Mouse (Mus musculus): ENCODE results near the gene Pomgnt1. TPM values are rescaled to one million over a fixed set of nuclear protein-coding genes. Genes with fewer than 3 reads are reported as not detected.

Pomgnt1 gene
- polyA plus RNA-seq, 1 experiment from 2014 or later: 11.8 TPM

GRCm38 (mm10) chr4:116133126-116133525 lies 9.5 kb downstream of the Pomgnt1 start:
- no peak overlapping the region for H3K9ac ChIP-seq (ENCODE audit: low read depth, low read length)
- H3K27ac ChIP-seq (ENCODE audit: low read length): no peak overlapping the region
- no peaks in the 10 kb centered on the region; the same call in 1 of the 2 replicates for H3K4me1 ChIP-seq (ENCODE audit: control insufficient read depth, low read depth, low read length)
- H3K4me2 ChIP-seq (ENCODE audit: low read depth, low read length): no peak overlapping the region
- no peaks in the 10 kb centered on the region for H3K36me3 ChIP-seq (ENCODE audit: control insufficient read depth, insufficient read depth)
- no peaks in the 10 kb centered on the region for H3K9me3 ChIP-seq (replicated peaks; ENCODE audit: control insufficient read depth, low read length)
- H3K27me3 ChIP-seq (ENCODE audit: control insufficient read depth, insufficient read depth, low read depth, low read length): no peaks in the 10 kb centered on the region
- no peak for ATAC-seq (ENCODE audit: low read depth)
- 42% methylated on average over 4 of the region's 4 CpGs for WGBS (ENCODE audit: insufficient replicate concordance)
- no peak overlapping the region for H3K4me3 ChIP-seq (ENCODE audit: low read depth, low read length)

GRCm38 (mm10) chr4:116134990-116135389 lies 11.3 kb downstream of the Pomgnt1 start:
- no peak overlapping the region for H3K4me3 ChIP-seq (ENCODE audit: low read depth, low read length)
- H3K27ac ChIP-seq (ENCODE audit: low read length): no peak overlapping the region
- H3K9me3 ChIP-seq (replicated peaks; ENCODE audit: control insufficient read depth, low read length): no peaks in the 10 kb centered on the region
- no peak overlapping the region for H3K4me2 ChIP-seq (ENCODE audit: low read depth, low read length)
- no peak overlapping the region for H3K9ac ChIP-seq (ENCODE audit: low read depth, low read length)
- 32% methylated on average over 2 of the region's 2 CpGs for WGBS (ENCODE audit: insufficient replicate concordance)
- no peak for ATAC-seq (ENCODE audit: low read depth)
- H3K27me3 ChIP-seq (ENCODE audit: control insufficient read depth, insufficient read depth, low read depth, low read length): no peaks in the 10 kb centered on the region
- no peaks in the 10 kb centered on the region for H3K36me3 ChIP-seq (ENCODE audit: control insufficient read depth, insufficient read depth)
- H3K4me1 ChIP-seq (ENCODE audit: control insufficient read depth, low read depth, low read length): no peaks in the 10 kb centered on the region; the same call in 1 of the 2 replicates

GRCm38 (mm10) chr4:116137421-116137996 lies 13.9 kb downstream of the Pomgnt1 start:
- H3K27ac ChIP-seq (ENCODE audit: low read length): no peak overlapping the region
- H3K4me1 ChIP-seq (ENCODE audit: control insufficient read depth, low read depth, low read length): no peaks in the 10 kb centered on the region; the same call in 1 of the 2 replicates
- H3K9ac ChIP-seq (ENCODE audit: low read depth, low read length): no peak overlapping the region
- no peaks in the 10 kb centered on the region for H3K9me3 ChIP-seq (replicated peaks; ENCODE audit: control insufficient read depth, low read length)
- ATAC-seq (ENCODE audit: low read depth): no peak
- 53% methylated on average over 13 of the region's 13 CpGs for WGBS (ENCODE audit: insufficient replicate concordance)
- no peaks in the 10 kb centered on the region for H3K36me3 ChIP-seq (ENCODE audit: control insufficient read depth, insufficient read depth)
- H3K4me3 ChIP-seq (ENCODE audit: low read depth, low read length): no peak overlapping the region
- peaks cover 5% of the 10 kb centered on the region for H3K27me3 ChIP-seq (ENCODE audit: control insufficient read depth, insufficient read depth, low read depth, low read length)
- H3K4me2 ChIP-seq (ENCODE audit: low read depth, low read length): no peak overlapping the region

GRCm38 (mm10) chr4:116140801-116141574 lies 17.3 kb downstream of the Pomgnt1 start:
- H3K9me3 ChIP-seq (replicated peaks; ENCODE audit: control insufficient read depth, low read length): no peaks in the 10 kb centered on the region
- H3K4me2 ChIP-seq (ENCODE audit: low read depth, low read length): no peak overlapping the region
- H3K4me3 ChIP-seq (ENCODE audit: low read depth, low read length): no peak overlapping the region
- WGBS (ENCODE audit: insufficient replicate concordance): 61% methylated on average over 7 of the region's 7 CpGs
- H3K27me3 ChIP-seq (ENCODE audit: control insufficient read depth, insufficient read depth, low read depth, low read length): peaks cover 32% of the 10 kb centered on the region
- peaks cover 3% of the 10 kb centered on the region; the same call in 1 of the 2 replicates for H3K4me1 ChIP-seq (ENCODE audit: control insufficient read depth, low read depth, low read length)
- H3K9ac ChIP-seq (ENCODE audit: low read depth, low read length): no peak overlapping the region
- H3K36me3 ChIP-seq (ENCODE audit: control insufficient read depth, insufficient read depth): no peaks in the 10 kb centered on the region
- no peak overlapping the region for H3K27ac ChIP-seq (ENCODE audit: low read length)
- no peak for ATAC-seq (ENCODE audit: low read depth)

- Histone ChIP-seq H3K9me3 (replicated peaks; ENCODE audit: control insufficient read depth, low read length) (no peaks in the 10 kb centered on the region), H3K27ac (ENCODE audit: low read length) (no peak overlapping the region), H3K4me2 (ENCODE audit: low read depth, low read length) (no peak overlapping the region), H3K4me3 (ENCODE audit: low read depth, low read length) (no peak overlapping the region), H3K27me3 (ENCODE audit: control insufficient read depth, insufficient read depth, low read depth, low read length) (peaks cover 32% of the 10 kb centered on the region), H3K9ac (ENCODE audit: low read depth, low read length) (no peak overlapping the region), H3K36me3 (ENCODE audit: control insufficient read depth, insufficient read depth) (no peaks in the 10 kb centered on the region), H3K4me1 (ENCODE audit: control insufficient read depth, low read depth, low read length) (peaks cover 3% of the 10 kb centered on the region; the same call in 1 of the 2 replicates)
- 52% methylated on average over 1 of the region's 1 CpGs for WGBS (ENCODE audit: insufficient replicate concordance)
- ATAC-seq (ENCODE audit: low read depth): no peak
Observed at GRCm38 (mm10) chr4:116141736-116142135, 18.1 kb downstream of the Pomgnt1 start.

GRCm38 (mm10) chr4:116142269-116142668 lies 18.6 kb downstream of the Pomgnt1 start:
- Histone ChIP-seq H3K4me1 (ENCODE audit: control insufficient read depth, low read depth, low read length) (peaks cover 3% of the 10 kb centered on the region; the same call in 1 of the 2 replicates), H3K4me2 (ENCODE audit: low read depth, low read length) (no peak overlapping the region), H3K27me3 (ENCODE audit: control insufficient read depth, insufficient read depth, low read depth, low read length) (peaks cover 32% of the 10 kb centered on the region), H3K4me3 (ENCODE audit: low read depth, low read length) (no peak overlapping the region), H3K9me3 (replicated peaks; ENCODE audit: control insufficient read depth, low read length) (no peaks in the 10 kb centered on the region; the same call in 1 of the 2 replicates), H3K27ac (ENCODE audit: low read length) (no peak overlapping the region), H3K36me3 (ENCODE audit: control insufficient read depth, insufficient read depth) (no peaks in the 10 kb centered on the region), H3K9ac (ENCODE audit: low read depth, low read length) (no peak overlapping the region)
- ATAC-seq (ENCODE audit: low read depth): no peak
- WGBS (ENCODE audit: insufficient replicate concordance): 67% methylated on average over 7 of the region's 7 CpGs

- peak overlapping the region; percentile 67; the same call in 1 of the 2 replicates for H3K4me2 ChIP-seq (ENCODE audit: low read depth, low read length)
- 14% methylated on average over 7 of the region's 7 CpGs for WGBS (ENCODE audit: insufficient replicate concordance)
- H3K9ac ChIP-seq (ENCODE audit: low read depth, low read length): no peak overlapping the region
- peaks cover 3% of the 10 kb centered on the region; the same call in 1 of the 2 replicates for H3K4me1 ChIP-seq (ENCODE audit: control insufficient read depth, low read depth, low read length)
- no peak overlapping the region for H3K27ac ChIP-seq (ENCODE audit: low read length)
- H3K36me3 ChIP-seq (ENCODE audit: control insufficient read depth, insufficient read depth): no peaks in the 10 kb centered on the region
- H3K9me3 ChIP-seq (replicated peaks; ENCODE audit: control insufficient read depth, low read length): no peaks in the 10 kb centered on the region; the same call in 1 of the 2 replicates
- no peak for ATAC-seq (ENCODE audit: low read depth)
- no peak overlapping the region for H3K4me3 ChIP-seq (ENCODE audit: low read depth, low read length)
- H3K27me3 ChIP-seq (ENCODE audit: control insufficient read depth, insufficient read depth, low read depth, low read length): peaks cover 32% of the 10 kb centered on the region
Observed at GRCm38 (mm10) chr4:116143317-116143811, 19.7 kb downstream of the Pomgnt1 start.

GRCm38 (mm10) chr4:116143891-116144717 lies 20.5 kb downstream of the Pomgnt1 start:
- H3K27ac ChIP-seq (ENCODE audit: low read length): no peak overlapping the region
- H3K9ac ChIP-seq (ENCODE audit: low read depth, low read length): peak overlapping the region; percentile 55; the same call in 1 of the 2 replicates
- 1% methylated on average over 47 of the region's 47 CpGs for WGBS (ENCODE audit: insufficient replicate concordance)
- H3K4me3 ChIP-seq (ENCODE audit: low read depth, low read length): peak overlapping the region; percentile 55
- H3K36me3 ChIP-seq (ENCODE audit: control insufficient read depth, insufficient read depth): no peaks in the 10 kb centered on the region
- no peaks in the 10 kb centered on the region; the same call in 1 of the 2 replicates for H3K9me3 ChIP-seq (replicated peaks; ENCODE audit: control insufficient read depth, low read length)
- peaks cover 32% of the 10 kb centered on the region for H3K27me3 ChIP-seq (ENCODE audit: control insufficient read depth, insufficient read depth, low read depth, low read length)
- H3K4me1 ChIP-seq (ENCODE audit: control insufficient read depth, low read depth, low read length): peaks cover 3% of the 10 kb centered on the region; the same call in 1 of the 2 replicates
- ATAC-seq (ENCODE audit: low read depth): peak; percentile 47; the same call in 1 of the 2 replicates
- H3K4me2 ChIP-seq (ENCODE audit: low read depth, low read length): peak overlapping the region; percentile 67

All from liver, embryonic 16.5 days (tissue).